Mouse (Mus musculus) lung, postnatal 0 days (tissue): ENCODE data around the gene Arhgap5.

ENCODE experiments used
- CTCF ChIP-seq: IDR thresholded peaks from 2 replicates; pipeline ENCODE4 v1.5.1; 2016; ENCODE audit warnings: antibody characterized with exemption, mild to moderate bottlenecking
- EP300 ChIP-seq: IDR thresholded peaks from 2 replicates; pipeline ENCODE4 v1.6.1; 2016; ENCODE audit warnings: antibody characterized with exemption, mild to moderate bottlenecking, control low read depth

- no peak for TF ChIP-seq CTCF
- no peak for TF ChIP-seq EP300
Observed at GRCm38 (mm10) chr12:52541294-52541693, 37.5 kb downstream of the Arhgap5 start.
